Mouse (Mus musculus) embryonic facial prominence, embryonic 12.5 days (tissue): ENCODE data around the gene Colgalt2. TPM values are rescaled to one million over a fixed set of nuclear protein-coding genes. Genes with fewer than 3 reads are reported as not detected.

Experiments
- ATAC-seq: fragments of 200-750 bp; cut with Nextera tagmentation; 2 replicates; pipeline ENCODE4 v1.8.0; 2017; ENCODE audit not compliant: insufficient number of reproducible peaks, insufficient read depth, low FRiP score, low TSS enrichment
- H3K27ac ChIP-seq: fragments of 300-500 bp; sonication (generic); 2 replicates; pipeline ENCODE4 v1.5.1; 2016; ENCODE audit warnings: mild to moderate bottlenecking
- H3K27me3 ChIP-seq: fragments of 300-500 bp; sonication (generic); 2 replicates; pipeline ENCODE4 v1.6.1; 2016; ENCODE audit warnings: mild to moderate bottlenecking, moderate library complexity
- H3K36me3 ChIP-seq: fragments of 300-500 bp; sonication (generic); 2 replicates; pipeline ENCODE4 v1.6.1; 2016; ENCODE audit warnings: mild to moderate bottlenecking
- H3K4me1 ChIP-seq: fragments of 300-500 bp; sonication (generic); 2 replicates; pipeline ENCODE4 v1.6.1; 2016
- H3K4me2 ChIP-seq: fragments of 300-500 bp; sonication (generic); replicated peaks from 2 replicates; pipeline ENCODE4 v1.6.1; 2016; ENCODE audit warnings: mild to moderate bottlenecking, moderate library complexity
- H3K4me3 ChIP-seq: fragments of 300-500 bp; sonication (generic); 2 replicates; pipeline ENCODE4 v1.5.1; 2016; ENCODE audit warnings: mild to moderate bottlenecking
- H3K9ac ChIP-seq: fragments of 300-500 bp; sonication (generic); 2 replicates; pipeline ENCODE4 v1.6.1; 2016; ENCODE audit warnings: mild to moderate bottlenecking, moderate library complexity
- H3K9me3 ChIP-seq: fragments of 300-500 bp; sonication (generic); 2 replicates; pipeline ENCODE4 v1.6.1; 2016; ENCODE audit warnings: mild to moderate bottlenecking, moderate library complexity
- WGBS: fragments of 180-500 bp; shearing (Covaris S2); methylation state at CpG from one replicate; pipeline ENCODE4 v1.1.7; 2016; 5-methylcytosine and 5-hydroxymethylcytosine counted together
- polyA plus RNA-seq: library from polyadenylated mRNA; unstranded; fragments of >200 nt; fragmentation: Nextera tagmentation; extraction: Ambion mirVana; gene quantifications from 2 replicates; pipeline ENCODE4 v1.2.1, GENCODE M21; 2016

Colgalt2 gene
- polyA plus RNA-seq, 1 experiment from 2014 or later, result 3.2 TPM

GRCm38 (mm10) chr1:152524098-152524892 lies 124.7 kb downstream of the Colgalt2 start:
- no peaks in the 10 kb centered on the region for H3K27me3 ChIP-seq
- 88% methylated on average over 22 of the region's 22 CpGs for WGBS
- no peak for ATAC-seq
- H3K9me3 ChIP-seq, result no peaks in the 10 kb centered on the region
- H3K4me2 ChIP-seq, result no peak overlapping the region
- H3K4me3 ChIP-seq, result no peak overlapping the region
- no peak overlapping the region for H3K9ac ChIP-seq
- H3K4me1 ChIP-seq, result no peaks in the 10 kb centered on the region
- peaks cover 35% of the 10 kb centered on the region for H3K36me3 ChIP-seq
- H3K27ac ChIP-seq, result no peak overlapping the region

GRCm38 (mm10) chr1:152524987-152525648 lies 125.5 kb downstream of the Colgalt2 start:
- no peaks in the 10 kb centered on the region for H3K27me3 ChIP-seq
- H3K27ac ChIP-seq, result no peak overlapping the region
- no peaks in the 10 kb centered on the region for H3K4me1 ChIP-seq
- H3K9ac ChIP-seq, result no peak overlapping the region
- H3K9me3 ChIP-seq, result no peaks in the 10 kb centered on the region
- 18% methylated on average over 6 of the region's 6 CpGs for WGBS
- no peak overlapping the region for H3K4me3 ChIP-seq
- H3K36me3 ChIP-seq, result peaks cover 36% of the 10 kb centered on the region
- ATAC-seq, result no peak; the same call in 1 of the 2 replicates
- no peak overlapping the region for H3K4me2 ChIP-seq

GRCm38 (mm10) chr1:152526154-152526553 lies 126.5 kb downstream of the Colgalt2 start:
- 80% methylated on average over 9 of the region's 9 CpGs for WGBS
- H3K9me3 ChIP-seq, result no peaks in the 10 kb centered on the region
- H3K27ac ChIP-seq, result no peak overlapping the region
- no peak overlapping the region for H3K9ac ChIP-seq
- H3K36me3 ChIP-seq, result peaks cover 36% of the 10 kb centered on the region
- no peak overlapping the region for H3K4me3 ChIP-seq
- no peak overlapping the region for H3K4me2 ChIP-seq
- ATAC-seq, result no peak
- H3K27me3 ChIP-seq, result no peaks in the 10 kb centered on the region
- H3K4me1 ChIP-seq, result no peaks in the 10 kb centered on the region

GRCm38 (mm10) chr1:152528214-152528613 lies 128.6 kb downstream of the Colgalt2 start:
- no peak overlapping the region for H3K4me3 ChIP-seq
- H3K27ac ChIP-seq, result no peak overlapping the region
- H3K4me1 ChIP-seq, result peaks cover 8% of the 10 kb centered on the region; the same call in 1 of the 2 replicates
- no peaks in the 10 kb centered on the region for H3K9me3 ChIP-seq
- H3K4me2 ChIP-seq, result no peak overlapping the region
- ATAC-seq, result no peak
- peaks cover 27% of the 10 kb centered on the region for H3K36me3 ChIP-seq
- no peak overlapping the region for H3K9ac ChIP-seq
- WGBS, result 85% methylated on average over 6 of the region's 6 CpGs
- H3K27me3 ChIP-seq, result no peaks in the 10 kb centered on the region

- Histone ChIP-seq H3K27me3 (no peaks in the 10 kb centered on the region), H3K4me1 (peaks cover 8% of the 10 kb centered on the region; the same call in 1 of the 2 replicates), H3K9me3 (no peaks in the 10 kb centered on the region), H3K9ac (no peak overlapping the region), H3K4me2 (no peak overlapping the region), H3K27ac (no peak overlapping the region), H3K36me3 (peaks cover 25% of the 10 kb centered on the region), H3K4me3 (no peak overlapping the region)
- 88% methylated on average over 3 of the region's 3 CpGs for WGBS
- no peak for ATAC-seq
Measured at GRCm38 (mm10) chr1:152528778-152529177, 129.1 kb downstream of the Colgalt2 start.

- peaks cover 19% of the 10 kb centered on the region for H3K36me3 ChIP-seq
- no peak for ATAC-seq
- H3K27ac ChIP-seq, result no peak overlapping the region
- H3K4me2 ChIP-seq, result no peak overlapping the region
- no peak overlapping the region for H3K9ac ChIP-seq
- no peaks in the 10 kb centered on the region for H3K27me3 ChIP-seq
- WGBS, result 52% methylated on average over 15 of the region's 15 CpGs
- no peak overlapping the region for H3K4me3 ChIP-seq
- no peaks in the 10 kb centered on the region for H3K9me3 ChIP-seq
- H3K4me1 ChIP-seq, result peaks cover 8% of the 10 kb centered on the region; the same call in 1 of the 2 replicates
Measured at GRCm38 (mm10) chr1:152531498-152531897, 131.9 kb downstream of the Colgalt2 start.

- no peak for ATAC-seq
- Histone ChIP-seq H3K4me3 (no peak overlapping the region), H3K4me2 (no peak overlapping the region), H3K27me3 (no peaks in the 10 kb centered on the region), H3K4me1 (peaks cover 8% of the 10 kb centered on the region; the same call in 1 of the 2 replicates), H3K36me3 (peaks cover 22% of the 10 kb centered on the region; the same call in 1 of the 2 replicates), H3K27ac (no peak overlapping the region), H3K9me3 (no peaks in the 10 kb centered on the region), H3K9ac (no peak overlapping the region)
- 91% methylated on average over 7 of the region's 7 CpGs for WGBS
Measured at GRCm38 (mm10) chr1:152534531-152534930, 134.9 kb downstream of the Colgalt2 start.

- 61% methylated on average over 16 of the region's 16 CpGs for WGBS
- ATAC-seq, result no peak
- H3K27me3 ChIP-seq, result no peaks in the 10 kb centered on the region
- no peak overlapping the region for H3K4me2 ChIP-seq
- H3K4me3 ChIP-seq, result no peak overlapping the region
- H3K36me3 ChIP-seq, result peaks cover 19% of the 10 kb centered on the region
- no peak overlapping the region for H3K27ac ChIP-seq
- peaks cover 5% of the 10 kb centered on the region; the same call in 1 of the 2 replicates for H3K4me1 ChIP-seq
- no peak overlapping the region for H3K9ac ChIP-seq
- H3K9me3 ChIP-seq, result no peaks in the 10 kb centered on the region
Measured at GRCm38 (mm10) chr1:152536416-152537018, 136.9 kb downstream of the Colgalt2 start.

- Histone ChIP-seq H3K9ac (no peak overlapping the region), H3K27me3 (no peaks in the 10 kb centered on the region), H3K27ac (no peak overlapping the region), H3K9me3 (no peaks in the 10 kb centered on the region), H3K4me3 (no peak overlapping the region), H3K4me1 (peaks cover under 1% of the 10 kb centered on the region; the same call in 1 of the 2 replicates), H3K4me2 (no peak overlapping the region), H3K36me3 (peaks cover 25% of the 10 kb centered on the region)
- ATAC-seq, result no peak
- 88% methylated on average over 13 of the region's 13 CpGs for WGBS
Measured at GRCm38 (mm10) chr1:152537186-152537585, 137.6 kb downstream of the Colgalt2 start.

- Histone ChIP-seq H3K27me3 (no peaks in the 10 kb centered on the region), H3K9ac (no peak overlapping the region), H3K36me3 (peaks cover 30% of the 10 kb centered on the region), H3K9me3 (no peaks in the 10 kb centered on the region), H3K4me2 (no peak overlapping the region), H3K27ac (no peak overlapping the region), H3K4me3 (no peak overlapping the region), H3K4me1 (no peaks in the 10 kb centered on the region)
- 89% methylated on average over 4 of the region's 4 CpGs for WGBS
- no peak for ATAC-seq
Measured at GRCm38 (mm10) chr1:152538817-152539216, 139.2 kb downstream of the Colgalt2 start.

- Histone ChIP-seq H3K36me3 (peaks cover 36% of the 10 kb centered on the region), H3K27me3 (no peaks in the 10 kb centered on the region), H3K4me2 (no peak overlapping the region), H3K9me3 (no peaks in the 10 kb centered on the region), H3K4me1 (no peaks in the 10 kb centered on the region), H3K4me3 (no peak overlapping the region), H3K9ac (no peak overlapping the region), H3K27ac (no peak overlapping the region)
- WGBS, result 78% methylated on average over 3 of the region's 3 CpGs
- no peak for ATAC-seq
Measured at GRCm38 (mm10) chr1:152540304-152540887, 140.8 kb downstream of the Colgalt2 start.
